Mouse (Mus musculus): Measurements from ENCODE around the gene Lamc1. TPM values are rescaled to one million over a fixed set of nuclear protein-coding genes. Genes with fewer than 3 reads are reported as not detected.

The Lamc1 gene
- total and polyA plus RNA-seq, 3 experiments, result 13.1 to 174 (median 32.4) TPM

GRCm38 (mm10) chr1:153265066-153265465, 67.5 kb downstream of the Lamc1 start:
- Histone ChIP-seq H3K79me2 (ENCODE audit: control insufficient read depth, insufficient read depth, low read length, poor library complexity) (no peaks in the 10 kb centered on the region; the same call in 1 of the 2 replicates), H3K36me3 (ENCODE audit: control insufficient read depth in 1 of 2, insufficient read depth in 2 of 2, low read length in 2 of 2) (peaks cover 0 to 2% of the 10 kb centered on the region in 2 experiments; a peak in 2 of 4 replicates), H3K27ac (ENCODE audit: control insufficient read depth, low read depth, low read length) (no peak overlapping the region), H3K27me3 (ENCODE audit: control insufficient read depth in 1 of 2, insufficient read depth in 2 of 2, low read length in 2 of 2) (no peaks in the 10 kb centered on the region), H3K4me1 (ENCODE audit: control insufficient read depth in 1 of 2, insufficient read depth in 2 of 2, low read length in 2 of 2) (peaks cover 0 to 2% of the 10 kb centered on the region in 2 experiments; a peak in 2 of 4 replicates), H3K9me3 (replicated peaks; ENCODE audit: insufficient read depth, low read length) (no peaks in the 10 kb centered on the region), H3K4me3 (ENCODE audit: control insufficient read depth in 1 of 2, insufficient read depth in 1 of 2, low read depth in 2 of 2, low read length in 2 of 2) (no peak overlapping the region), H3K9ac (ENCODE audit: control insufficient read depth, low read depth, low read length, poor library complexity, severe bottlenecking) (no peak overlapping the region)
- no peak for TF ChIP-seq CHD2 (IDR thresholded peaks at IDR 0.05; ENCODE audit: low read length)
- no peak for TF ChIP-seq BHLHE40 (IDR thresholded peaks at IDR 0.05; ENCODE audit: borderline replicate concordance, low read depth, low read length)
- TF ChIP-seq POLR2AphosphoS2 (IDR thresholded peaks at IDR 0.05; ENCODE audit: low read length), result no peak
- no peak for TF ChIP-seq GABPA (IDR thresholded peaks at IDR 0.05; ENCODE audit: low read depth, low read length)
- no peak for TF ChIP-seq TCF12 (IDR thresholded peaks at IDR 0.05; ENCODE audit: low read depth, low read length)
- TF ChIP-seq RCOR1 (IDR thresholded peaks at IDR 0.05; ENCODE audit: low read depth, low read length), result no peak
- no peak for TF ChIP-seq MAX (IDR thresholded peaks at IDR 0.05; ENCODE audit: low read length)
- TF ChIP-seq MAZ (IDR thresholded peaks at IDR 0.05; ENCODE audit: low read depth, low read length), result no peak
- TF ChIP-seq ZC3H11A (IDR thresholded peaks at IDR 0.05; ENCODE audit: low read depth, low read length), result no peak
- TF ChIP-seq TBP (IDR thresholded peaks at IDR 0.05; ENCODE audit: low read depth, low read length), result no peak
- no peak for TF ChIP-seq CHD1 (IDR thresholded peaks at IDR 0.05; ENCODE audit: low read depth, low read length)
- TF ChIP-seq ZNF384 (IDR thresholded peaks at IDR 0.05; ENCODE audit: low read depth, low read length), result no peak
- TF ChIP-seq NRF1 (IDR thresholded peaks at IDR 0.05; ENCODE audit: insufficient read depth, low read depth, low read length, poor library complexity, severe bottlenecking), result no peak
- TF ChIP-seq USF2 (IDR thresholded peaks at IDR 0.05; ENCODE audit: borderline replicate concordance in 1 of 2, insufficient read depth in 1 of 2, low read depth in 1 of 2, low read length in 2 of 2), result no peak
- no peak for TF ChIP-seq MYC (IDR thresholded peaks at IDR 0.05; ENCODE audit: low read depth, low read length)
- TF ChIP-seq MXI1 (IDR thresholded peaks at IDR 0.05; ENCODE audit: low read depth, low read length), result no peak
- TF ChIP-seq GATA1 (IDR thresholded peaks at IDR 0.05; ENCODE audit: low read depth, low read length), result no peak
- no peak for TF ChIP-seq ELF1 (IDR thresholded peaks at IDR 0.05; ENCODE audit: low read depth, low read length)
- no peak for DNase-seq (ENCODE audit: low read depth, low spot score)

- no peaks in the 10 kb centered on the region for H3K27me3 ChIP-seq (ENCODE audit: control insufficient read depth in 1 of 2, insufficient read depth in 2 of 2, low read length in 2 of 2)
- no peak overlapping the region for H3K9ac ChIP-seq (ENCODE audit: control insufficient read depth, low read depth, low read length, poor library complexity, severe bottlenecking)
- no peak overlapping the region for H3K4me3 ChIP-seq (ENCODE audit: control insufficient read depth in 1 of 2, insufficient read depth in 1 of 2, low read depth in 2 of 2, low read length in 2 of 2)
- no peak for TF ChIP-seq ZMIZ1 (IDR thresholded peaks at IDR 0.05; ENCODE audit: low read depth, low read length)
- no peak for TF ChIP-seq POLR2A (IDR thresholded peaks at IDR 0.05; ENCODE audit: control insufficient read depth in 1 of 2, insufficient read depth in 1 of 2, low read depth in 1 of 2, low read length in 2 of 2, poor library complexity in 1 of 2)
- TF ChIP-seq RCOR1 (IDR thresholded peaks at IDR 0.05; ENCODE audit: low read depth, low read length), result peak; percentile 31; the same call in 1 of the 2 replicates
- 0 out of 2 replicates have a peak, but pooled peaks have one; percentile 15 for TF ChIP-seq SIN3A (IDR thresholded peaks at IDR 0.05; ENCODE audit: low read length)
- peak; percentile 84 for TF ChIP-seq TBP (IDR thresholded peaks at IDR 0.05; ENCODE audit: low read depth, low read length)
- TF ChIP-seq EP300 (IDR thresholded peaks at IDR 0.05; ENCODE audit: low read depth in 1 of 2, low read length in 2 of 2), result peak in 1 of 2 experiments; percentile 16; a peak in 1 of 4 replicates
- peaks cover 1 to 4% of the 10 kb centered on the region in 2 experiments; a peak in 2 of 4 replicates for H3K4me1 ChIP-seq (ENCODE audit: control insufficient read depth in 1 of 2, insufficient read depth in 2 of 2, low read length in 2 of 2)
- no peaks in the 10 kb centered on the region for H3K79me2 ChIP-seq (ENCODE audit: control insufficient read depth, insufficient read depth, low read length, poor library complexity)
- peak; percentile 79 for DNase-seq (ENCODE audit: low read depth, low spot score)
- no peak overlapping the region for H3K27ac ChIP-seq (ENCODE audit: control insufficient read depth, low read depth, low read length)
- H3K9me3 ChIP-seq (replicated peaks; ENCODE audit: insufficient read depth, low read length), result no peaks in the 10 kb centered on the region
- peaks cover 0 to 9% of the 10 kb centered on the region in 2 experiments for H3K36me3 ChIP-seq (ENCODE audit: control insufficient read depth in 1 of 2, insufficient read depth in 2 of 2, low read length in 2 of 2)
Observed at GRCm38 (mm10) chr1:153259752-153260300, 72.8 kb downstream of the Lamc1 start.

Measured in MEL (cell line).